Mouse (Mus musculus) kidney, postnatal 0 days (tissue): ENCODE results near the gene 6430548M08Rik. TPM values are rescaled to one million over a fixed set of nuclear protein-coding genes. Genes with fewer than 3 reads are reported as not detected.
A peak's percentile ranks its signal among the peaks of the same experiment; 100 is the strongest.

Experiments
- ATAC-seq: fragments of 200-750 bp; cut with Nextera tagmentation; replicated peaks from 2 replicates; pipeline ENCODE4 v1.8.0; 2017; ENCODE audit warnings: low read depth, moderate number of reproducible peaks, moderate TSS enrichment, moderate library complexity; ENCODE audit not compliant: low FRiP score
- DNase-seq: peaks from one replicate; pipeline ENCODE4 v3.0.0-alpha.2; 2016; ENCODE audit warnings: low spot score
- H3K27ac ChIP-seq: fragments of 300-500 bp; sonication (generic); 2 replicates; pipeline ENCODE4 v1.5.1; 2014; ENCODE audit warnings: mild to moderate bottlenecking
- H3K27me3 ChIP-seq: fragments of 300-500 bp; sonication (generic); 2 replicates; pipeline ENCODE4 v1.6.1; 2014; ENCODE audit warnings: low read length, mixed read lengths; ENCODE audit not compliant: insufficient read depth
- H3K36me3 ChIP-seq: fragments of 300-500 bp; sonication (generic); 2 replicates; pipeline ENCODE4 v1.6.1; 2014; ENCODE audit warnings: low read length, mixed read lengths; ENCODE audit not compliant: insufficient read depth
- H3K4me1 ChIP-seq: fragments of 300-500 bp; sonication (generic); replicated peaks from 2 replicates; pipeline ENCODE4 v1.6.1; 2014; ENCODE audit warnings: antibody characterized with exemption, low read length, mixed read lengths; ENCODE audit not compliant: insufficient read depth
- H3K4me2 ChIP-seq: fragments of 300-500 bp; sonication (generic); 2 replicates; pipeline ENCODE4 v1.6.1; 2014; ENCODE audit warnings: mild to moderate bottlenecking, low read length, moderate library complexity, mixed read lengths
- H3K4me3 ChIP-seq: fragments of 300-500 bp; sonication (generic); replicated peaks from 2 replicates; pipeline ENCODE4 v1.5.1; 2014; ENCODE audit warnings: low read depth, low read length
- H3K9ac ChIP-seq: fragments of 300-500 bp; sonication (generic); 2 replicates; pipeline ENCODE4 v1.6.1; 2014; ENCODE audit warnings: low read depth, low read length
- H3K9me3 ChIP-seq: fragments of 300-500 bp; sonication (generic); replicated peaks from 2 replicates; pipeline ENCODE4 v1.6.1; 2016; ENCODE audit warnings: low read length, inconsistent platforms, mixed read lengths
- CTCF ChIP-seq: IDR thresholded peaks from 2 replicates; pipeline ENCODE4 v1.5.1; 2016; ENCODE audit warnings: antibody characterized with exemption, low read depth, mild to moderate bottlenecking, moderate library complexity
- WGBS: fragments of 180-500 bp; shearing (Covaris S2); extraction: QIAGEN DNeasy Blood & Tissue Kit; methylation state at CpG from one replicate; pipeline ENCODE4 v1.1.7; 2014; 5-methylcytosine and 5-hydroxymethylcytosine counted together
- polyA plus RNA-seq: library from polyadenylated mRNA; unstranded; fragments of >200 nt; fragmentation: Nextera tagmentation; extraction: Ambion mirVana; gene quantifications from 2 replicates; pipeline ENCODE4 v1.2.1, GENCODE M21; 2015

Gene 6430548M08Rik
- polyA plus RNA-seq, 1 experiment from 2014 or later = 6.9 TPM

DNA sequence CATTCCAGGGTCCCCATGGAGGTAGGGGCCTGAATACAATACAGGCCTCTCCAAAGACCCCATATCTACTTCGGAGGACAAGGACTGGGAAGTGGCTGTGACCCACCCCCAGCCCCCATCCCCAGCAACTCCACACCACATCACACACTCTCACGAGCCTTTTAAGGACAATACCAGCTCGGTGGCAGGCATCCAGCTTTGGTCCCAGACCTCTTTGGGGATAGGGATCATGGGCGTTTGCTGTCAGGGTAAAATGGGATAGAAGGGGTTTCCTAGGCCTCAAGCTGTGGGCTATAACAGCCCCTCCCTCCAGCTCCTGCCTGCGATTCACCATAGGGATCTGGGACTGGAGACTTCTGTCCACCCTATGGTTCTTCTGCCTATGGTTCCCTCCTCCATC is 77.7 kb downstream of the 6430548M08Rik start:
- Histone ChIP-seq H3K36me3 (no peaks in the 10 kb centered on the region), H3K27ac (peak overlapping the region; percentile 81; the same call in 1 of the 2 replicates), H3K27me3 (no peaks in the 10 kb centered on the region), H3K9me3 (no peaks in the 10 kb centered on the region), H3K4me2 (no peak overlapping the region), H3K9ac (no peak overlapping the region), H3K4me3 (no peak overlapping the region), H3K4me1 (peaks cover 8% of the 10 kb centered on the region)
- ATAC-seq = 0 out of 2 replicates have a peak, but pooled peaks have one; percentile 8
- no peak for TF ChIP-seq CTCF
- no peak for DNase-seq
- WGBS = 79% methylated on average over 5 of the region's 5 CpGs

DNA sequence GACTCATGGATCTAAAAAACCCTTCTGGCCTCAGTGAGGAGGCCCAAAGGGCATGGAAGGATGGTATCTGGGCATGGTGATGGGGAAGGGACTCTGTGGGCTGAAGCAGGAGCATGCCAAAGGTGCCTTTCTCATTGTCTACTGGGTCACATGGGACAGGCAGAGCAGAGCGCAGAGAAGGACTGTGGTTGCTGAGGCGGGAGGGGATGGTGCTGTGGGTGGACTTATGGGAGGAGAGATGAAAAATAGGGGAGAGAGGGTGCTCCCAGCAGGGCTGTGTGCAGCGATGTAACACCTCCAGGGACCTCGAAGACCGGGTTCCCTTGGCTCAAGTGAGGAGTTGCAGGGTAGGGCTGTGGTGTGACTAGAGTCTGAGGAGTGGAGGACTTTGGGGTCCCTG is 78.2 kb downstream of the 6430548M08Rik start:
- ATAC-seq (no peak), DNase-seq (no peak)
- H3K27ac ChIP-seq = no peak overlapping the region
- no peaks in the 10 kb centered on the region for H3K27me3 ChIP-seq
- H3K9me3 ChIP-seq = no peaks in the 10 kb centered on the region
- no peak overlapping the region for H3K4me3 ChIP-seq
- 0 out of 2 replicates have a peak, but pooled peaks cover 5% of the 10 kb centered on the region for H3K4me1 ChIP-seq
- WGBS = 99% methylated on average over 5 of the region's 5 CpGs
- H3K9ac ChIP-seq = no peak overlapping the region
- H3K4me2 ChIP-seq = no peak overlapping the region
- no peaks in the 10 kb centered on the region for H3K36me3 ChIP-seq
- TF ChIP-seq CTCF = no peak

DNA sequence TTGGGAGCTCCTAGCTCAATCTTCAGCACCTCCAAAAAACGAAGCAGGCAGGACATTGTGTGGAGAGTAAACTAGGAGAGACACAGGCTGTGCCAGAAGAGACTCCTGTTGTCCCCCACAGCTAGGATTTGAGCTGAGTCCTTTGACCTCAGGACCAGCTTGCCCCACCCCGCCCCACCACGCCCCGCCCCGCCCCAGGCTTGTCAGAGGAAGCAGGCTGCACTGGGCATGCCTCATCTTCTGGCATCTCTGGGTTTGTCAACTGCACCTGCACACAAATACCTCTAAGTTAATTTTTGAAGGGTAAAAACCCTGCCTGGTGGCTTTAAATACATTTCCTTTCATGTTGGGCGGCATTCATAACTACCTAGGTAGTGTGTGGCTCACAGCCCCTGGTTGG is 87.4 kb downstream of the 6430548M08Rik start:
- H3K27ac ChIP-seq = no peak overlapping the region
- no peak for TF ChIP-seq CTCF
- DNase-seq = no peak
- no peak overlapping the region for H3K4me3 ChIP-seq
- 91% methylated on average over 6 of the region's 6 CpGs for WGBS
- H3K27me3 ChIP-seq = no peaks in the 10 kb centered on the region
- H3K4me1 ChIP-seq = peaks cover 15% of the 10 kb centered on the region
- H3K9ac ChIP-seq = no peak overlapping the region
- no peaks in the 10 kb centered on the region for H3K9me3 ChIP-seq
- H3K36me3 ChIP-seq = no peaks in the 10 kb centered on the region
- no peak for ATAC-seq
- no peak overlapping the region for H3K4me2 ChIP-seq

GRCm38 (mm10) chr8:120202546-120202945 is 88.6 kb downstream of the 6430548M08Rik start:
- no peak for DNase-seq
- no peak overlapping the region for H3K27ac ChIP-seq

GRCm38 (mm10) chr8:120204736-120205360 is 90.9 kb downstream of the 6430548M08Rik start:
- Histone ChIP-seq H3K4me2 (no peak overlapping the region), H3K27ac (no peak overlapping the region), H3K27me3 (no peaks in the 10 kb centered on the region), H3K9ac (no peak overlapping the region), H3K36me3 (no peaks in the 10 kb centered on the region), H3K4me1 (peaks cover 15% of the 10 kb centered on the region), H3K4me3 (no peak overlapping the region), H3K9me3 (no peaks in the 10 kb centered on the region)
- ATAC-seq (no peak), DNase-seq (peak; percentile 74)
- no peak for TF ChIP-seq CTCF
- WGBS = 58% methylated on average over 7 of the region's 7 CpGs

More at GRCm38 (mm10) chr8:120202546-120202945, 88.6 kb downstream of the 6430548M08Rik start:
- Histone ChIP-seq H3K27me3 (no peaks in the 10 kb centered on the region), H3K4me1 (peaks cover 15% of the 10 kb centered on the region), H3K4me3 (no peak overlapping the region), H3K4me2 (no peak overlapping the region), H3K9me3 (no peaks in the 10 kb centered on the region), H3K9ac (no peak overlapping the region), H3K36me3 (no peaks in the 10 kb centered on the region)
- WGBS = 52% methylated on average over 3 of the region's 3 CpGs
- TF ChIP-seq CTCF = no peak
- 0 out of 2 replicates have a peak, but pooled peaks have one; percentile 18 for ATAC-seq

- ATAC-seq (no peak), DNase-seq (no peak)
- TF ChIP-seq CTCF = no peak
- no peaks in the 10 kb centered on the region for H3K36me3 ChIP-seq
- no peaks in the 10 kb centered on the region for H3K9me3 ChIP-seq
- H3K27ac ChIP-seq = no peak overlapping the region
- H3K4me2 ChIP-seq = no peak overlapping the region
- H3K4me1 ChIP-seq = peaks cover 15% of the 10 kb centered on the region
- no peaks in the 10 kb centered on the region for H3K27me3 ChIP-seq
- no peak overlapping the region for H3K4me3 ChIP-seq
- whole genome bisulfite sequencing = 73% methylated on average over 9 of the region's 9 CpGs
- no peak overlapping the region for H3K9ac ChIP-seq
These were observed 92.0 kb downstream of the 6430548M08Rik start for GRCm38 (mm10) chr8:120205916-120206315.
